Mouse (Mus musculus) spleen, adult 2 months (tissue): ENCODE data around the gene Sfmbt2. TPM values are rescaled to one million over a fixed set of nuclear protein-coding genes. Genes with fewer than 3 reads are reported as not detected.

Experiments used
- DNase-seq, 2 experiments: peaks; one replicate each; pipeline versions ENCODE4 v3.0.0 to v3.0.0-alpha.2; 2012 to 2021; ENCODE audit warnings: low spot score in 2 of 2, low read depth in 1 of 2
- H3K27ac ChIP-seq: fragments of 200-500 bp; 2 replicates; pipeline ENCODE4 v1.5.1; 2012; ENCODE audit warnings: low read length, inconsistent platforms; ENCODE audit not compliant: insufficient read depth
- H3K27me3 ChIP-seq: fragments of 200-500 bp; 2 replicates; pipeline ENCODE4 v1.6.1; 2012; ENCODE audit warnings: mild to moderate bottlenecking, moderate library complexity, low read length, inconsistent platforms; ENCODE audit not compliant: control insufficient read depth, insufficient read depth
- H3K36me3 ChIP-seq: fragments of 200-500 bp; 2 replicates; pipeline ENCODE4 v1.6.1; 2012; ENCODE audit warnings: mild to moderate bottlenecking, low read length, inconsistent platforms; ENCODE audit not compliant: control insufficient read depth, insufficient read depth
- H3K4me1 ChIP-seq: fragments of 200-500 bp; 2 replicates; pipeline ENCODE4 v1.6.1; 2011; ENCODE audit warnings: inconsistent platforms; ENCODE audit not compliant: control insufficient read depth, insufficient read depth, insufficient read length
- H3K4me3 ChIP-seq: fragments of 200-500 bp; 2 replicates; pipeline ENCODE4 v1.5.1; 2011; ENCODE audit warnings: mild to moderate bottlenecking, inconsistent platforms; ENCODE audit not compliant: insufficient read depth, insufficient read length; ENCODE audit errors: extremely low read depth
- CTCF ChIP-seq: fragments of 200-500 bp; IDR thresholded peaks from 2 replicates; pipeline ENCODE4 v1.5.1; 2011; ENCODE audit warnings: mild to moderate bottlenecking, inconsistent platforms; ENCODE audit not compliant: insufficient read depth, insufficient read length, insufficient replicate concordance; ENCODE audit errors: extremely low read depth
- POLR2A ChIP-seq: fragments of 200-500 bp; IDR thresholded peaks from 2 replicates; pipeline ENCODE4 v1.6.1; 2011; ENCODE audit warnings: low read depth, low read length, inconsistent platforms
- WGBS: fragments of 180-500 bp; shearing (Covaris S2); methylation state at CpG from one replicate; pipeline ENCODE4 v1.1.7; 2018; 5-methylcytosine and 5-hydroxymethylcytosine counted together
- polyA plus RNA-seq: library from polyadenylated mRNA; depleted of rRNA; stranded (reverse); fragments of >200 nt; gene quantifications from 2 replicates; pipeline ENCODE4 v1.2.3, GENCODE M21; 2012

Sfmbt2 gene
- polyA plus RNA-seq, 1 experiment, result 0.34 TPM

DNA sequence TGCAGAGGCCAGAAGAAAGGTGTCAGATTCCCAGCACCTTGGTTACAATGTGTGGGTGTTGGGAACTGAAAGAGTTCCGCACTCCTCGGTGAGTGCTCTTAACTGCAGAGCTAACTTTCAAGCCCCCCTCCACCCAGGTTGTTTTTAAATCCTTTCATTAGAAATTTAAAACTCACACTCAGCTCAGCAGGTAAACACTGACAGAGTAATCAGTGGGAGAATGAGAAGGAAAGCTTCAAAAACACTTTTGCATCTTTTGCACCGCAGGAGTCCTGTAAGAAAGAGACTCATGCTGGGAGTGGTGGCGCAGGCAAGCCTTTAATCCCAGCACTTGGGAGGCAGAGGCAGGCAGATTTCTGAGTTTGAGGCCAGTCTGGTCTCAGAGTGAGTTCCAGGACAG lies 16.4 kb upstream of the Sfmbt2 start:
- WGBS, result 95% methylated on average over 4 of the region's 4 CpGs
- H3K36me3 ChIP-seq, result no peaks in the 10 kb centered on the region
- H3K4me3 ChIP-seq, result no peak overlapping the region
- H3K27ac ChIP-seq, result no peak overlapping the region
- DNase-seq, result no peak
- H3K4me1 ChIP-seq, result no peaks in the 10 kb centered on the region
- no peaks in the 10 kb centered on the region for H3K27me3 ChIP-seq
- no peak for TF ChIP-seq POLR2A
- TF ChIP-seq CTCF, result no peak

DNA sequence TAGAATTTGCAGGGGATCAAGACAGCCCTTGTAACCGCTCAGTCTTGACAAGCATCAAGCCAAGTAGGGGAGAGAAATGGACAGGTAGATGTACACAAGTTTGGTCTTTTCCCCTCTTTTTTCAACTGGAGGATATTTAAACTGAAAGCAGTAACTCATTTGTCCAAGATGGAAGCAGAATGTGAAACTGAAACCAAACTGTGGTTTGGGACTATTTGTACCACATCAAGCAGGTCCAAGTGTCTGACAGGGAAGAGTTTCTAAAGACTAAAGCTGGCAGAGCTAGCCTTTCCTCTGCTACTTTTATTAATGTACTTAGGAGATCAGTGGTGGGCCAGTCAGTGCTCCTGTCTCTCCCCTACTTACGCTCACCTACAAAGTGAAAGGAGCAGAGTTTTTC lies 10.4 kb upstream of the Sfmbt2 start:
- Histone ChIP-seq H3K27ac (no peak overlapping the region), H3K36me3 (no peaks in the 10 kb centered on the region), H3K27me3 (no peaks in the 10 kb centered on the region), H3K4me1 (no peaks in the 10 kb centered on the region; the same call in 1 of the 2 replicates), H3K4me3 (no peak overlapping the region)
- TF ChIP-seq CTCF (no peak), POLR2A (no peak)
- no peak for DNase-seq
- WGBS, result 86% methylated on average over 2 of the region's 2 CpGs

- TF ChIP-seq CTCF (no peak), POLR2A (no peak)
- peaks cover 1% of the 10 kb centered on the region for H3K27me3 ChIP-seq
- WGBS, result 89% methylated on average over 6 of the region's 6 CpGs
- no peaks in the 10 kb centered on the region for H3K36me3 ChIP-seq
- H3K4me1 ChIP-seq, result no peaks in the 10 kb centered on the region
- DNase-seq, result no peak
- H3K27ac ChIP-seq, result no peak overlapping the region
- no peak overlapping the region for H3K4me3 ChIP-seq
Measured at GRCm38 (mm10) chr2:10365081-10365480, 5.2 kb upstream of the Sfmbt2 start.

DNA sequence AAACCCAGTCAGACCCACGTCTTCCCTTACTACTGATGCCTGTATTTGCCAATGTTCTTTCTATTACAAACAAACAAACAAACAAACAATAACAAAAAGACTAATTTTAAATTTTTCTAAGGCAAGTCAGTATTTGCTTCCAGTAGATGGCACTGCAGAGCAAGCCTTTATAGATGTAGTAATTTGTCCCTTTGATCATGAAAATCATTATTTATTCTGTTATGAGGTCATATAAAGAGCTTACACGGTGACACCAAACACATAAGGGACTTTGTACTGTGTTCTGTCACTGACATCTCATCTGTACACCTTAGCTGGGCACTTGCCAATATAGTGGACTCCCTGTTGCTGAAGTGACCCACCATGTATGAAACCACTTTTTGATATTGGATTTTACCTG lies 4.0 kb upstream of the Sfmbt2 start:
- TF ChIP-seq CTCF, result no peak
- TF ChIP-seq POLR2A, result no peak
- no peaks in the 10 kb centered on the region for H3K4me1 ChIP-seq
- H3K36me3 ChIP-seq, result no peaks in the 10 kb centered on the region
- H3K4me3 ChIP-seq, result no peak overlapping the region
- peaks cover 8% of the 10 kb centered on the region for H3K27me3 ChIP-seq
- no peak for DNase-seq
- 18% methylated on average over 2 of the region's 2 CpGs for WGBS
- H3K27ac ChIP-seq, result no peak overlapping the region

DNA sequence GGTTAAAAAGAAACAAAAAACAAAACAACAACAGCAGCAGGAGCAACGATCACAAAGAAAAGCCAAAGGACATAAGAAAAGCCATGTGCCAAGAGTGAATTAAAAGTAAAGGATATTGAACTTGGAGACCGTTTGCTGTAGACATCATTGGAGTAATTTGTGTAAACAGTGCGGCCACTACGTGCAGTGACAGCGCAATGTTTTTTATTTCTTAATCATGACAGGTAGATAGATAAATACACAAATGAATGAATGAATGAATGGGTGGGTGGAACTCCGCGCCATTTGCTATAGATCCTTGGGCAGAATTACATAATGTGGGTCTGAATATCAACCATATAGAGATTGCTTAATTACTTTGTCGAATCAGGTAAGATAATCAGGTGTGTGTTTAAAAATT lies 634 bp upstream of the Sfmbt2 start:
- DNase-seq, result no peak
- Histone ChIP-seq H3K4me1 (peaks cover 7% of the 10 kb centered on the region; the same call in 1 of the 2 replicates), H3K27ac (no peak overlapping the region), H3K27me3 (peaks cover 26% of the 10 kb centered on the region), H3K36me3 (no peaks in the 10 kb centered on the region), H3K4me3 (no peak overlapping the region)
- TF ChIP-seq POLR2A (no peak), CTCF (no peak)
- 11% methylated on average over 8 of the region's 8 CpGs for WGBS

- Histone ChIP-seq H3K27ac (no peak overlapping the region), H3K4me1 (peaks cover 7% of the 10 kb centered on the region; the same call in 1 of the 2 replicates), H3K27me3 (peaks cover 31% of the 10 kb centered on the region), H3K4me3 (no peak overlapping the region), H3K36me3 (no peaks in the 10 kb centered on the region)
- WGBS, result 7% methylated on average over 26 of the region's 26 CpGs
- TF ChIP-seq POLR2A (no peak), CTCF (no peak)
- no peak for DNase-seq
Measured at GRCm38 (mm10) chr2:10370687-10371458, 563 bp downstream of the Sfmbt2 start.

DNA sequence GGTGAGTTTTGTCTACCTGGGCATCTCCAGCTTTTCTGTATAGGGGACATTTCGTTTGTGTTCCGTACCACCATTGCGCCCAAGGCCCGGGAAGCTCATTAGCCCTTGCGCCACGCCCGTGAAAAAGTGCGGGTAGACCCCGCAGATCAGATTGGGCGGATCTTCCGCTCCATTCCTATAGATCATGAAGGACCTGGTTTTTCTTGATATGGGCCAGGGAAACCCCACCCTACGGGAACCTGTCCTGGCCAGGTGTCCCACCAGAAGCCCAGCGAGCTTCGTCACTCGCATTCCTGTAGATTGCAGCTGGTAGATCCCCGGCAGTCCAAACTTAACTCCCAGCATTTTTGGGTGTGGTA lies 1.1 kb downstream of the Sfmbt2 start:
- H3K36me3 ChIP-seq, result no peaks in the 10 kb centered on the region
- peaks cover 33% of the 10 kb centered on the region for H3K27me3 ChIP-seq
- no peak for TF ChIP-seq CTCF
- no peak for TF ChIP-seq POLR2A
- no peak overlapping the region for H3K27ac ChIP-seq
- no peak for DNase-seq
- WGBS, result 14% methylated on average over 16 of the region's 16 CpGs
- no peak overlapping the region for H3K4me3 ChIP-seq
- peaks cover 7% of the 10 kb centered on the region; the same call in 1 of the 2 replicates for H3K4me1 ChIP-seq
